Mouse (Mus musculus): ENCODE results near the gene Slc26a5.
A peak's percentile ranks its signal among the peaks of the same experiment; 100 is the strongest.

Gene Slc26a5

GRCm38 (mm10) chr5:21865346-21866107, at the start of gene Slc26a5:
Gene Slc26a5 (minus strand): TSS chr5:21865604.
- DNase-seq (ENCODE audit: low spot score in 2 of 2) = no peak

GRCm38 (mm10) chr5:21914776-21915175, 49.4 kb upstream of the Slc26a5 start:
- no peak for DNase-seq (ENCODE audit: low spot score in 2 of 2)

- no peak for DNase-seq (ENCODE audit: low spot score in 2 of 2)
Measured at GRCm38 (mm10) chr5:21912835-21913530, 47.6 kb upstream of the Slc26a5 start.

- DNase-seq (ENCODE audit: low spot score in 2 of 2) = no peak
Measured at GRCm38 (mm10) chr5:21910726-21911125, 45.3 kb upstream of the Slc26a5 start.

GRCm38 (mm10) chr5:21909713-21910112, 44.3 kb upstream of the Slc26a5 start:
- no peak for DNase-seq (ENCODE audit: low spot score in 2 of 2)

- no peak for DNase-seq (ENCODE audit: low spot score in 2 of 2)
Measured at GRCm38 (mm10) chr5:21901411-21901810, 36.0 kb upstream of the Slc26a5 start.

- DNase-seq (ENCODE audit: low spot score in 2 of 2) = no peak
Measured at GRCm38 (mm10) chr5:21900891-21901290, 35.5 kb upstream of the Slc26a5 start.

- DNase-seq (ENCODE audit: low spot score in 2 of 2) = no peak
Measured at GRCm38 (mm10) chr5:21898875-21899274, 33.5 kb upstream of the Slc26a5 start.

GRCm38 (mm10) chr5:21896586-21896985, 31.2 kb upstream of the Slc26a5 start:
- no peak for DNase-seq (ENCODE audit: low spot score in 2 of 2)

GRCm38 (mm10) chr5:21894168-21894567, 28.8 kb upstream of the Slc26a5 start:
- no peak for DNase-seq (ENCODE audit: low spot score in 2 of 2)

- no peak for DNase-seq (ENCODE audit: low spot score in 2 of 2)
Measured at GRCm38 (mm10) chr5:21866750-21867149, 1.3 kb upstream of the Slc26a5 start.

GRCm38 (mm10) chr5:21866311-21866712, 908 bp upstream of the Slc26a5 start:
- peak; percentile 11 to 13 for DNase-seq (ENCODE audit: low spot score in 2 of 2)

GRCm38 (mm10) chr5:21858653-21859052, 6.8 kb downstream of the Slc26a5 start:
- DNase-seq (ENCODE audit: low spot score in 2 of 2) = no peak

- DNase-seq (ENCODE audit: low spot score in 2 of 2) = no peak
Measured at GRCm38 (mm10) chr5:21851679-21852340, 13.6 kb downstream of the Slc26a5 start.

- no peak for DNase-seq (ENCODE audit: low spot score in 2 of 2)
Measured at GRCm38 (mm10) chr5:21847438-21847837, 18.0 kb downstream of the Slc26a5 start.

GRCm38 (mm10) chr5:21846616-21847290, 18.7 kb downstream of the Slc26a5 start:
- DNase-seq (ENCODE audit: low spot score in 2 of 2) = no peak

GRCm38 (mm10) chr5:21844676-21845075, 20.7 kb downstream of the Slc26a5 start:
- no peak for DNase-seq (ENCODE audit: low spot score in 2 of 2)

- no peak for DNase-seq (ENCODE audit: low spot score in 2 of 2)
Measured at GRCm38 (mm10) chr5:21831761-21832160, 33.6 kb downstream of the Slc26a5 start.

- peak in 1 of 2 experiments; percentile 13 for DNase-seq (ENCODE audit: low spot score in 2 of 2)
Measured at GRCm38 (mm10) chr5:21828855-21829254, 36.5 kb downstream of the Slc26a5 start.

GRCm38 (mm10) chr5:21827643-21828042, 37.8 kb downstream of the Slc26a5 start:
- no peak for DNase-seq (ENCODE audit: low spot score in 2 of 2)

- no peak for DNase-seq (ENCODE audit: low spot score in 2 of 2)
Measured at GRCm38 (mm10) chr5:21826370-21826769, 39.0 kb downstream of the Slc26a5 start.

GRCm38 (mm10) chr5:21813994-21814393, 51.4 kb downstream of the Slc26a5 start:
- peak in 1 of 2 experiments; percentile 26 for DNase-seq (ENCODE audit: low spot score in 2 of 2)

All from frontal cortex, postnatal 14 days (tissue).